Mouse (Mus musculus) liver, embryonic 11.5 days (tissue): Measurements from ENCODE around the gene Inf2. TPM values are rescaled to one million over a fixed set of nuclear protein-coding genes. Genes with fewer than 3 reads are reported as not detected.

Experiments
- ATAC-seq: fragments of 200-750 bp; cut with Nextera tagmentation; replicated peaks from 2 replicates; pipeline ENCODE4 v1.8.0; 2017; ENCODE audit warnings: moderate number of reproducible peaks, mild to moderate bottlenecking, moderate TSS enrichment, moderate library complexity; ENCODE audit not compliant: low FRiP score
- DNase-seq: peaks from one replicate; pipeline ENCODE4 v3.0.0-alpha.2; 2017; ENCODE audit warnings: low spot score
- H3K27ac ChIP-seq: fragments of 300-500 bp; sonication (generic); 2 replicates; pipeline ENCODE4 v1.5.1; 2014; ENCODE audit warnings: mild to moderate bottlenecking, low read depth, low read length, control low read depth
- H3K27me3 ChIP-seq: fragments of 300-500 bp; sonication (generic); replicated peaks from 2 replicates; pipeline ENCODE4 v1.6.1; 2014; ENCODE audit warnings: low read length, mixed read lengths; ENCODE audit not compliant: control insufficient read depth, insufficient read depth
- H3K36me3 ChIP-seq: fragments of 300-500 bp; sonication (generic); 2 replicates; pipeline ENCODE4 v1.6.1; 2014; ENCODE audit warnings: mild to moderate bottlenecking, low read length, moderate library complexity, mixed read lengths; ENCODE audit not compliant: control insufficient read depth, insufficient read depth
- H3K4me1 ChIP-seq: fragments of 300-500 bp; sonication (generic); replicated peaks from 2 replicates; pipeline ENCODE4 v1.6.1; 2014; ENCODE audit warnings: low read length, mixed read lengths; ENCODE audit not compliant: control insufficient read depth, insufficient read depth
- H3K4me2 ChIP-seq: fragments of 300-500 bp; sonication (generic); 2 replicates; pipeline ENCODE4 v1.6.1; 2014; ENCODE audit warnings: mild to moderate bottlenecking, control low read depth, moderate library complexity
- H3K4me3 ChIP-seq: fragments of 300-500 bp; sonication (generic); 2 replicates; pipeline ENCODE4 v1.5.1; 2014; ENCODE audit warnings: low read depth, low read length, control low read depth
- H3K9ac ChIP-seq: fragments of 300-500 bp; sonication (generic); 2 replicates; pipeline ENCODE4 v1.6.1; 2014; ENCODE audit warnings: low read depth, low read length, control low read depth
- H3K9me3 ChIP-seq: fragments of 300-500 bp; sonication (generic); 2 replicates; pipeline ENCODE4 v1.6.1; 2016; ENCODE audit warnings: low read length, inconsistent platforms, mixed read lengths; ENCODE audit not compliant: control insufficient read depth
- WGBS: fragments of 180-500 bp; shearing (Covaris S2); extraction: QIAGEN DNeasy Blood & Tissue Kit; methylation state at CpG from one replicate; pipeline ENCODE4 v1.1.7; 2014; 5-methylcytosine and 5-hydroxymethylcytosine counted together
- polyA plus RNA-seq: library from polyadenylated mRNA; unstranded; fragments of >200 nt; fragmentation: Nextera tagmentation; extraction: Ambion mirVana; gene quantifications from 2 replicates; pipeline ENCODE4 v1.2.1, GENCODE M21; 2014

The Inf2 gene
- polyA plus RNA-seq, 1 experiment from 2014 or later = 6.5 TPM

GRCm38 (mm10) chr12:112630029-112630428 is 41.4 kb downstream of the Inf2 start:
- Histone ChIP-seq H3K27ac (no peak overlapping the region), H3K9ac (no peak overlapping the region), H3K9me3 (no peaks in the 10 kb centered on the region), H3K36me3 (no peaks in the 10 kb centered on the region), H3K4me2 (no peak overlapping the region), H3K27me3 (no peaks in the 10 kb centered on the region), H3K4me1 (peaks cover 50% of the 10 kb centered on the region), H3K4me3 (no peak overlapping the region)
- ATAC-seq (no peak), DNase-seq (no peak)
- 91% methylated on average over 12 of the region's 12 CpGs for WGBS

- DNase-seq (no peak), ATAC-seq (no peak)
- H3K4me1 ChIP-seq = peaks cover 50% of the 10 kb centered on the region
- H3K9me3 ChIP-seq = no peaks in the 10 kb centered on the region
- H3K4me3 ChIP-seq = no peak overlapping the region
- H3K27ac ChIP-seq = no peak overlapping the region
- no peak overlapping the region for H3K9ac ChIP-seq
- H3K27me3 ChIP-seq = no peaks in the 10 kb centered on the region
- H3K4me2 ChIP-seq = no peak overlapping the region
- WGBS = 78% methylated on average over 5 of the region's 5 CpGs
- H3K36me3 ChIP-seq = no peaks in the 10 kb centered on the region
These were observed 42.2 kb downstream of the Inf2 start for GRCm38 (mm10) chr12:112630796-112631195.

GRCm38 (mm10) chr12:112631472-112631871 is 42.9 kb downstream of the Inf2 start:
- H3K27me3 ChIP-seq = no peaks in the 10 kb centered on the region
- H3K4me1 ChIP-seq = peaks cover 47% of the 10 kb centered on the region
- 11% methylated on average over 1 of the region's 1 CpGs for WGBS
- ATAC-seq (no peak), DNase-seq (no peak)
- H3K9ac ChIP-seq = no peak overlapping the region
- 0 out of 2 replicates have a peak overlapping the region, but pooled peaks have one; percentile 32 for H3K27ac ChIP-seq
- no peak overlapping the region for H3K4me3 ChIP-seq
- H3K4me2 ChIP-seq = 0 out of 2 replicates have a peak overlapping the region, but pooled peaks have one; percentile 8
- no peaks in the 10 kb centered on the region for H3K36me3 ChIP-seq
- H3K9me3 ChIP-seq = no peaks in the 10 kb centered on the region

GRCm38 (mm10) chr12:112632084-112632777 is 43.6 kb downstream of the Inf2 start:
- WGBS = 67% methylated on average over 11 of the region's 11 CpGs
- Histone ChIP-seq H3K9me3 (no peaks in the 10 kb centered on the region), H3K36me3 (no peaks in the 10 kb centered on the region), H3K9ac (no peak overlapping the region), H3K27ac (0 out of 2 replicates have a peak overlapping the region, but pooled peaks have one; percentile 32), H3K27me3 (no peaks in the 10 kb centered on the region), H3K4me2 (peak overlapping the region; percentile 5; the same call in 1 of the 2 replicates), H3K4me3 (no peak overlapping the region), H3K4me1 (peaks cover 44% of the 10 kb centered on the region)
- no peak for DNase-seq
- ATAC-seq = no peak

GRCm38 (mm10) chr12:112632907-112633306 is 44.3 kb downstream of the Inf2 start:
- Histone ChIP-seq H3K4me1 (peaks cover 44% of the 10 kb centered on the region), H3K9me3 (no peaks in the 10 kb centered on the region), H3K27me3 (no peaks in the 10 kb centered on the region), H3K9ac (no peak overlapping the region), H3K36me3 (no peaks in the 10 kb centered on the region), H3K4me2 (no peak overlapping the region; the same call in 1 of the 2 replicates), H3K4me3 (no peak overlapping the region), H3K27ac (no peak overlapping the region)
- no peak for DNase-seq
- 59% methylated on average over 5 of the region's 5 CpGs for WGBS
- no peak for ATAC-seq

- H3K4me2 ChIP-seq = 0 out of 2 replicates have a peak overlapping the region, but pooled peaks have one; percentile 15
- H3K4me3 ChIP-seq = no peak overlapping the region
- no peaks in the 10 kb centered on the region for H3K36me3 ChIP-seq
- H3K9me3 ChIP-seq = no peaks in the 10 kb centered on the region
- DNase-seq (no peak), ATAC-seq (no peak)
- H3K27me3 ChIP-seq = no peaks in the 10 kb centered on the region
- no peak overlapping the region for H3K27ac ChIP-seq
- 62% methylated on average over 9 of the region's 9 CpGs for WGBS
- H3K9ac ChIP-seq = no peak overlapping the region
- peaks cover 43% of the 10 kb centered on the region for H3K4me1 ChIP-seq
These were observed 45.1 kb downstream of the Inf2 start for GRCm38 (mm10) chr12:112633686-112634085.

GRCm38 (mm10) chr12:112639526-112639925 is 50.9 kb downstream of the Inf2 start:
- Histone ChIP-seq H3K27me3 (no peaks in the 10 kb centered on the region), H3K9me3 (no peaks in the 10 kb centered on the region), H3K4me2 (no peak overlapping the region), H3K36me3 (no peaks in the 10 kb centered on the region), H3K27ac (no peak overlapping the region), H3K4me3 (no peak overlapping the region), H3K4me1 (peaks cover 1% of the 10 kb centered on the region; the same call in 1 of the 2 replicates), H3K9ac (no peak overlapping the region)
- no peak for ATAC-seq
- DNase-seq = no peak
- WGBS = 89% methylated on average over 10 of the region's 10 CpGs

GRCm38 (mm10) chr12:112643126-112643525 is 54.5 kb downstream of the Inf2 start:
- Histone ChIP-seq H3K27me3 (no peaks in the 10 kb centered on the region), H3K36me3 (peaks cover 5% of the 10 kb centered on the region), H3K27ac (no peak overlapping the region), H3K4me1 (peaks cover 16% of the 10 kb centered on the region), H3K9ac (no peak overlapping the region), H3K4me2 (no peak overlapping the region), H3K4me3 (no peak overlapping the region), H3K9me3 (no peaks in the 10 kb centered on the region)
- no peak for DNase-seq
- WGBS = 84% methylated on average over 6 of the region's 6 CpGs
- no peak for ATAC-seq
